Mouse (Mus musculus): ENCODE measurements around the gene Trf.

Gene Trf

GRCm38 (mm10) chr9:103230151-103230951, at the start of gene Trf, which contains the start of gene Gm20425:
Gene Trf, minus strand, starts transcription at chr9:103230444.
Gene Gm20425, minus strand, starts transcription at chr9:103230307.
- DNase-seq (ENCODE audit: low spot score) = peak; percentile 65

- DNase-seq (ENCODE audit: low spot score) = no peak
These were observed 46.6 kb upstream of the Trf start for GRCm38 (mm10) chr9:103276876-103277275.

- no peak for DNase-seq (ENCODE audit: low spot score)
These were observed 45.4 kb upstream of the Trf start for GRCm38 (mm10) chr9:103275676-103276075.

- DNase-seq (ENCODE audit: low spot score) = no peak
These were observed 44.6 kb upstream of the Trf start for GRCm38 (mm10) chr9:103274819-103275218.

GRCm38 (mm10) chr9:103271104-103271503, 40.9 kb upstream of the Trf start:
- DNase-seq (ENCODE audit: low spot score) = no peak

GRCm38 (mm10) chr9:103265778-103266177, 35.5 kb upstream of the Trf start:
- no peak for DNase-seq (ENCODE audit: low spot score)

GRCm38 (mm10) chr9:103252906-103253305, 22.7 kb upstream of the Trf start:
- DNase-seq (ENCODE audit: low spot score) = no peak

GRCm38 (mm10) chr9:103248618-103249017, 18.4 kb upstream of the Trf start:
- DNase-seq (ENCODE audit: low spot score) = no peak

GRCm38 (mm10) chr9:103246526-103247168, 16.4 kb upstream of the Trf start:
- no peak for DNase-seq (ENCODE audit: low spot score)

GRCm38 (mm10) chr9:103243640-103244039, 13.4 kb upstream of the Trf start:
- DNase-seq (ENCODE audit: low spot score) = no peak

- no peak for DNase-seq (ENCODE audit: low spot score)
These were observed 11.0 kb upstream of the Trf start for GRCm38 (mm10) chr9:103241206-103241605.

- no peak for DNase-seq (ENCODE audit: low spot score)
These were observed 9.2 kb upstream of the Trf start for GRCm38 (mm10) chr9:103239471-103239870.

- peak; percentile 58 for DNase-seq (ENCODE audit: low spot score)
These were observed 4.4 kb upstream of the Trf start for GRCm38 (mm10) chr9:103234565-103235165.

- DNase-seq (ENCODE audit: low spot score) = no peak
These were observed 3.8 kb upstream of the Trf start for GRCm38 (mm10) chr9:103234059-103234458.

- no peak for DNase-seq (ENCODE audit: low spot score)
These were observed 2.8 kb upstream of the Trf start for GRCm38 (mm10) chr9:103233006-103233395.

GRCm38 (mm10) chr9:103232232-103233005, 2.2 kb upstream of the Trf start:
- DNase-seq (ENCODE audit: low spot score) = no peak

- DNase-seq (ENCODE audit: low spot score) = no peak
These were observed 992 bp downstream of the Trf start for GRCm38 (mm10) chr9:103229037-103229867.

GRCm38 (mm10) chr9:103228370-103229003, 1.8 kb downstream of the Trf start:
- no peak for DNase-seq (ENCODE audit: low spot score)

GRCm38 (mm10) chr9:103227760-103228159, 2.5 kb downstream of the Trf start:
- no peak for DNase-seq (ENCODE audit: low spot score)

- peak; percentile 30 for DNase-seq (ENCODE audit: low spot score)
These were observed 3.4 kb downstream of the Trf start for GRCm38 (mm10) chr9:103226806-103227205.

GRCm38 (mm10) chr9:103225464-103225863, 4.8 kb downstream of the Trf start:
- no peak for DNase-seq (ENCODE audit: low spot score)

Measured in urinary bladder, postnatal 14 days (tissue).